Mouse (Mus musculus) limb, embryonic 15.5 days (tissue): ENCODE measurements at regions not wholly inside any gene's neighbourhood (a gene's known extent, or its start where the extent isn't known, plus 50 kb on each side); places are given as distances from the start of the nearest gene placed in this dataset.

Experiments used
- ATAC-seq: fragments of 200-750 bp; cut with Nextera tagmentation; 2 replicates; pipeline ENCODE4 v1.8.0; 2017; ENCODE audit warnings: low read depth, moderate TSS enrichment; ENCODE audit not compliant: insufficient number of reproducible peaks, low FRiP score, low TSS enrichment
- H3K27ac ChIP-seq: fragments of 300-500 bp; sonication (generic); 2 replicates; pipeline ENCODE4 v1.5.1; 2015; ENCODE audit warnings: moderate library complexity, mild to moderate bottlenecking, inconsistent platforms
- H3K27me3 ChIP-seq: fragments of 300-500 bp; sonication (generic); 2 replicates; pipeline ENCODE4 v1.6.1; 2015; ENCODE audit warnings: inconsistent platforms
- H3K36me3 ChIP-seq: fragments of 300-500 bp; sonication (generic); 2 replicates; pipeline ENCODE4 v1.6.1; 2015; ENCODE audit warnings: inconsistent platforms
- H3K4me1 ChIP-seq: fragments of 300-500 bp; sonication (generic); 2 replicates; pipeline ENCODE4 v1.6.1; 2015; ENCODE audit warnings: inconsistent platforms
- H3K4me2 ChIP-seq: fragments of 300-500 bp; sonication (generic); 2 replicates; pipeline ENCODE4 v1.6.1; 2015; ENCODE audit warnings: mild to moderate bottlenecking, inconsistent platforms
- H3K4me3 ChIP-seq: fragments of 300-500 bp; sonication (generic); 2 replicates; pipeline ENCODE4 v1.5.1; 2015; ENCODE audit warnings: mild to moderate bottlenecking, inconsistent platforms
- H3K9ac ChIP-seq: fragments of 300-500 bp; sonication (generic); 2 replicates; pipeline ENCODE4 v1.6.1; 2015; ENCODE audit warnings: inconsistent platforms
- H3K9me3 ChIP-seq: fragments of 300-500 bp; sonication (generic); 2 replicates; pipeline ENCODE4 v1.6.1; 2016; ENCODE audit warnings: inconsistent platforms
- WGBS: fragments of 180-500 bp; shearing (Covaris S2); methylation state at CpG from one replicate; pipeline ENCODE4 v1.1.7; 2015; 5-methylcytosine and 5-hydroxymethylcytosine counted together

GRCm38 (mm10) chr16:91970461-91970860 lies 87.6 kb upstream of the Mrps6 start:
- no peak overlapping the region for H3K4me2 ChIP-seq
- no peak for ATAC-seq
- H3K36me3 ChIP-seq, result no peaks in the 10 kb centered on the region
- H3K4me1 ChIP-seq, result 0 out of 2 replicates have a peak, but pooled peaks cover 2% of the 10 kb centered on the region
- H3K27me3 ChIP-seq, result no peaks in the 10 kb centered on the region
- H3K9ac ChIP-seq, result no peak overlapping the region
- no peak overlapping the region for H3K27ac ChIP-seq
- H3K4me3 ChIP-seq, result no peak overlapping the region
- H3K9me3 ChIP-seq, result no peaks in the 10 kb centered on the region
- 84% methylated on average over 4 of the region's 4 CpGs for WGBS

GRCm38 (mm10) chr16:91973183-91973582 lies 84.9 kb upstream of the Mrps6 start:
- Histone ChIP-seq H3K9ac (no peak overlapping the region), H3K4me2 (no peak overlapping the region), H3K9me3 (no peaks in the 10 kb centered on the region), H3K4me3 (no peak overlapping the region), H3K27ac (no peak overlapping the region), H3K36me3 (no peaks in the 10 kb centered on the region), H3K4me1 (0 out of 2 replicates have a peak, but pooled peaks cover 2% of the 10 kb centered on the region), H3K27me3 (no peaks in the 10 kb centered on the region)
- WGBS, result 90% methylated on average over 9 of the region's 9 CpGs
- ATAC-seq, result no peak

GRCm38 (mm10) chr16:91976194-91976805 lies 81.8 kb upstream of the Mrps6 start:
- 66% methylated on average over 8 of the region's 8 CpGs for WGBS

GRCm38 (mm10) chr16:91978423-91978822 lies 79.6 kb upstream of the Mrps6 start:
- H3K27me3 ChIP-seq, result no peaks in the 10 kb centered on the region
- no peaks in the 10 kb centered on the region for H3K9me3 ChIP-seq
- H3K9ac ChIP-seq, result no peak overlapping the region
- H3K36me3 ChIP-seq, result no peaks in the 10 kb centered on the region
- H3K27ac ChIP-seq, result no peak overlapping the region
- no peak for ATAC-seq
- WGBS, result 30% methylated on average over 4 of the region's 4 CpGs
- H3K4me2 ChIP-seq, result no peak overlapping the region
- H3K4me3 ChIP-seq, result no peak overlapping the region
- H3K4me1 ChIP-seq, result 0 out of 2 replicates have a peak, but pooled peaks cover 8% of the 10 kb centered on the region

More at GRCm38 (mm10) chr16:91976194-91976805, 81.8 kb upstream of the Mrps6 start:
- ATAC-seq, result no peak
- no peak overlapping the region for H3K9ac ChIP-seq
- H3K36me3 ChIP-seq, result no peaks in the 10 kb centered on the region
- H3K27me3 ChIP-seq, result no peaks in the 10 kb centered on the region
- H3K4me3 ChIP-seq, result no peak overlapping the region
- no peak overlapping the region for H3K4me2 ChIP-seq
- H3K4me1 ChIP-seq, result 0 out of 2 replicates have a peak, but pooled peaks cover 8% of the 10 kb centered on the region
- H3K27ac ChIP-seq, result no peak overlapping the region
- H3K9me3 ChIP-seq, result no peaks in the 10 kb centered on the region

GRCm38 (mm10) chr16:91978846-91979245 lies 79.2 kb upstream of the Mrps6 start:
- Histone ChIP-seq H3K9ac (no peak overlapping the region), H3K4me3 (no peak overlapping the region), H3K27me3 (no peaks in the 10 kb centered on the region), H3K36me3 (no peaks in the 10 kb centered on the region), H3K9me3 (no peaks in the 10 kb centered on the region), H3K4me1 (0 out of 2 replicates have a peak, but pooled peaks cover 8% of the 10 kb centered on the region), H3K4me2 (no peak overlapping the region), H3K27ac (no peak overlapping the region)
- WGBS, result 20% methylated on average over 5 of the region's 5 CpGs
- peak; percentile 37; the same call in 1 of the 2 replicates for ATAC-seq

- 74% methylated on average over 6 of the region's 6 CpGs for WGBS
- Histone ChIP-seq H3K4me2 (no peak overlapping the region), H3K27me3 (no peaks in the 10 kb centered on the region), H3K27ac (no peak overlapping the region), H3K4me3 (no peak overlapping the region), H3K4me1 (0 out of 2 replicates have a peak, but pooled peaks cover 8% of the 10 kb centered on the region), H3K36me3 (no peaks in the 10 kb centered on the region), H3K9ac (no peak overlapping the region), H3K9me3 (no peaks in the 10 kb centered on the region)
- no peak for ATAC-seq
Observed at GRCm38 (mm10) chr16:91980482-91980881, 77.6 kb upstream of the Mrps6 start.

GRCm38 (mm10) chr16:91985211-91985610 lies 72.9 kb upstream of the Mrps6 start:
- Histone ChIP-seq H3K9me3 (no peaks in the 10 kb centered on the region), H3K27me3 (no peaks in the 10 kb centered on the region), H3K4me3 (no peak overlapping the region), H3K4me2 (no peak overlapping the region), H3K9ac (no peak overlapping the region), H3K4me1 (no peaks in the 10 kb centered on the region), H3K36me3 (no peaks in the 10 kb centered on the region), H3K27ac (no peak overlapping the region)
- 84% methylated on average over 12 of the region's 12 CpGs for WGBS
- ATAC-seq, result no peak

- Histone ChIP-seq H3K27ac (no peak overlapping the region), H3K36me3 (no peaks in the 10 kb centered on the region), H3K4me3 (no peak overlapping the region), H3K9ac (no peak overlapping the region), H3K9me3 (no peaks in the 10 kb centered on the region), H3K27me3 (no peaks in the 10 kb centered on the region), H3K4me1 (no peaks in the 10 kb centered on the region), H3K4me2 (no peak overlapping the region)
- 84% methylated on average over 4 of the region's 4 CpGs for WGBS
- ATAC-seq, result no peak
Observed at GRCm38 (mm10) chr16:91989332-91989731, 68.7 kb upstream of the Mrps6 start.

- H3K27ac ChIP-seq, result no peak overlapping the region
- H3K4me3 ChIP-seq, result no peak overlapping the region
- 10% methylated on average over 13 of the region's 13 CpGs for WGBS
Observed at GRCm38 (mm10) chr16:91995459-91996190, 62.4 kb upstream of the Mrps6 start.

GRCm38 (mm10) chr16:92007351-92007750 lies 50.7 kb upstream of the Mrps6 start:
- H3K4me1 ChIP-seq, result no peaks in the 10 kb centered on the region
- no peak overlapping the region for H3K4me3 ChIP-seq
- no peak overlapping the region for H3K4me2 ChIP-seq
- ATAC-seq, result no peak
- no peak overlapping the region for H3K9ac ChIP-seq
- H3K27ac ChIP-seq, result no peak overlapping the region
- H3K27me3 ChIP-seq, result no peaks in the 10 kb centered on the region
- no peaks in the 10 kb centered on the region for H3K9me3 ChIP-seq
- no peaks in the 10 kb centered on the region for H3K36me3 ChIP-seq
- 85% methylated on average over 5 of the region's 5 CpGs for WGBS

More at GRCm38 (mm10) chr16:91995459-91996190, 62.4 kb upstream of the Mrps6 start:
- H3K9me3 ChIP-seq, result no peaks in the 10 kb centered on the region
- no peaks in the 10 kb centered on the region for H3K36me3 ChIP-seq
- 0 out of 2 replicates have a peak, but pooled peaks have one; percentile 48 for ATAC-seq
- H3K4me2 ChIP-seq, result peak overlapping the region; percentile 27
- peaks cover 8% of the 10 kb centered on the region; the same call in 1 of the 2 replicates for H3K4me1 ChIP-seq
- no peaks in the 10 kb centered on the region for H3K27me3 ChIP-seq
- no peak overlapping the region for H3K9ac ChIP-seq
